Mouse (Mus musculus): ENCODE results near the gene Clhc1. TPM values are rescaled to one million over a fixed set of nuclear protein-coding genes. Genes with fewer than 3 reads are reported as not detected.

The Clhc1 gene
- total RNA-seq, 4 experiments from 2014 or later: not detected

DNA sequence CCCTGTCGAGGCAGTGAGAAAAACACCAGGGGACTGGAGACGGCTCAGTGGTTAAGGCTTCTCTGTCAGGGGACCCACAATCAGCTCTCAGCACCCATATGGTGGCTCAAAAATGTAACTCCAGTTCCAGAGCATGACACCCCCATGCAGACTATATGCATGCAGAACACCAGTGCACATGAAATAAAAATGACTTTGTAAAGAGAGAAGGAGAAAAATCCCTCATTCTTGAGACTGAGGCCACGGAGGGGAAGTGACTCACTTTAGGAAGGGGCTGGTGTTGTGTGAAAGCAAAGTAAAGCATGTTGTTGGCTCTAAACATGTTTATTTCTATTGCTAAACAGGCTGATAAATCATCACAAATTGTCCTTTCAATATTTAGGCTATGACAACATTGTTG is 13.2 kb downstream of the Clhc1 start:
- no peak for DNase-seq (ENCODE audit: low spot score in 2 of 2)

DNA sequence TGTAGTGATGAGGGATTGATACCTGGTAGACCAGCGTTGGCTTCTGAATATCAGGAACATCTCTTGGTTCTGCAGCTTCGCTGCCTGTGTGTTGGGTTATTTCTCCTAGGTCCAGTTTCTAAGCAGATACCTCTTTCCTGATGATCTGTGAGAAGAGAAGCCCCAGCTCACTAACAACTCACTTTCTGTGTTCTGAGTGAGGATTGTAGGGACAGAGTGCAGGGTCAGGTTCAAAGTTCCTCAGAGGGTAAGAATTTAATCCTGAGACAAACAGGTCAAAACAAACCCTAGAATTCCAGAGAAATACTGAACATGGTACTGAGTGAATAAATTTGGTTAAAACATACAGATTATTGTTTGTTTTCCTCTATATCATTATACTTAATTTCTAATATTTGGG is 15.7 kb downstream of the Clhc1 start:
- DNase-seq (ENCODE audit: low spot score in 2 of 2): no peak

GRCm38 (mm10) chr11:29571536-29571935 is 23.8 kb downstream of the Clhc1 start:
- no peak for DNase-seq (ENCODE audit: low spot score in 2 of 2)

GRCm38 (mm10) chr11:29572656-29573055 is 24.9 kb downstream of the Clhc1 start:
- DNase-seq (ENCODE audit: low spot score in 2 of 2): no peak

- DNase-seq (ENCODE audit: low spot score in 2 of 2): no peak
These were observed 31.9 kb downstream of the Clhc1 start for GRCm38 (mm10) chr11:29579610-29580009.

- no peak for DNase-seq (ENCODE audit: low spot score in 2 of 2)
These were observed 47.5 kb downstream of the Clhc1 start for GRCm38 (mm10) chr11:29595217-29595616.

DNA sequence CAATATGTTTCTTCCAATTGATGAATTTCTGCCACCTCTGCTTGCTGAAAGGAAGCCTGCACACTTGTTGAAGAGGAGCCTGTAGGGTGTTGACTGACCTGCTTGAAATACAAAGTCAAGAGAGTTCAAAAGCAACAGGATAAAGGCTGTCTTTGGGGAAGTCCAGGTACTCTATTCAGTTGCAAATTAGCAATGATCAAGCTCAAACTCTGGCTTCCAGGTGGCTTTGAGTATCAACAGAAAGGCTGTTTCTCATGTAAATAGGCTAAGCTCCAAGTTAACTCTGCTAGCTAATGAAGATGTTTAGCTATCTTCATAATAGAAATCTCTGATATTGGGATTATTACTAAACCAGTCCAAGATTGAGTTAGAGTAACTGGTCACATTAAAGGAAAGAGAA is 49.4 kb downstream of the Clhc1 start:
- DNase-seq (ENCODE audit: low spot score in 2 of 2): no peak

- DNase-seq (ENCODE audit: low spot score in 2 of 2): no peak
These were observed 51.2 kb downstream of the Clhc1 start for GRCm38 (mm10) chr11:29599000-29599399.

DNA sequence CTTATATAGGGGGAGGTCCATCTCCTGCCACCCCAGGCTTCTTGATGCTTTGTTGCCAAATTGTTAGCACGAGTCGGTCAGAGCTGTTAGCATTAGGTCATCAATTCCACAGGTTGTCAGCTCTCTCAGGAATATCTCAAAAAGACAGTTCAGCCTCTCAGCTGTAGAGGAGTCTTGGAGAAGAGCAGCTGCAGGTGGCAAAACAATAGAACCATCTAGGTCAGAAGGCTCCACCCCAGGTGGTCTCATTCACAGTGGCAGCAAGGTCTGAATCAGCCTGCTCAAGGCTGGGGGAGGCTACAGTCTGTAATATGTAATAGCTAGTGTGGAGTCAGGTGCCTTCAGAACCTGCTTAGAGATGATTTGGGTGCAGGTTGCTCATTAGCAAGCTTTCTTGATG is 55.8 kb downstream of the Clhc1 start:
- DNase-seq (ENCODE audit: low spot score in 2 of 2): no peak

DNA sequence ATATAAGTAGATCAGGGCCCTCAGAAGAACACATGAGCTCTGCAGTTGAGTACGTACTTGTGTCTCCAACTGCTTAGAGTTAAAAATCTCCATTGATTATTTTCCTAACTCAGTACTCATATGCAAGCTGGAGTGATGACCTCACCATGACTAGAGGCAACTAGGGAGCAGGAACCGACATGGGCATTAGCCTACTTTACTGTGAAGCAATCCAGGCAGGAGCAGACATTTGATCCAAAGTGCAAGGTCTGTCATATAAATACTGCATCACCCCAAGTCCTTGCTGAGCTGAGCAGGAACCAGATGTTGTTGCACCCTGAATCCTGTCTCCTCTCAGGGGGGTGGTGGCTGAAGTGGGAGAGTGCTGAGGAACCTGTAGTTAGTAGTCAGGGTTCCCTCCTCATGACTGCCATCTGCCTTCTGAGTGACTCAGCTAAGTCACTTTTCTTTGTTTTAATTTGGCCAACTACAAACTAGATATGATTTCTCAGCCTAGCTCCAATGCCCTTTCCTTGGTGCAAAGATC is 59.8 kb downstream of the Clhc1 start:
- no peak for DNase-seq (ENCODE audit: low spot score in 2 of 2)

GRCm38 (mm10) chr11:29609756-29610468 is 62.2 kb downstream of the Clhc1 start:
- no peak for DNase-seq (ENCODE audit: low spot score in 2 of 2)

- DNase-seq (ENCODE audit: low spot score in 2 of 2): no peak
These were observed 64.3 kb downstream of the Clhc1 start for GRCm38 (mm10) chr11:29612007-29612406.

DNA sequence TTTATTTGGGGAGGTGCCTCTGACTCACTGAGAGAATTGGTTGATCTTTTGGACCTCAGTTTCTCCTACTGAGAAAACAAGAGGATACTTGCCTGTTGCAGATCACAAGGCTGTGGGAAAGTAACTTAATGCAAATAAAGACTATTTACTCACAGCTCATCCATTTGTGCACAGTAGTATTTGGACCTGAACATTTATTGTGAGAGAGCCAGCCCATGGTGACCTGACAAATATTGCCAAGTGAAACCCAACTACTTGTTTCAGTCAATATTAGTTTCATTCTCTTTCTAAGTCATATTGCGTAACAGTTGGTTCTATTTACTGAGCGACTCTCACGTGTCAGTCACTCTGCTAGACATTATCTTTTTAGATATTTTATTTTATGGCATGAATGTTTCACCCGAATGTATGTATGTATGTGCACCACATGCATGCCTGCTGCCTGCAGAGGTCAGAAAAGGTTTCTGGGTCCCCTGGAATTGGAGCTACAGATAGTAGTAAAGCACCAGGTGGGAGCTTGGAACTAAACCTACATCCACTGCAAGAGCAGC is 65.5 kb downstream of the Clhc1 start:
- DNase-seq (ENCODE audit: low spot score in 2 of 2): no peak

DNA sequence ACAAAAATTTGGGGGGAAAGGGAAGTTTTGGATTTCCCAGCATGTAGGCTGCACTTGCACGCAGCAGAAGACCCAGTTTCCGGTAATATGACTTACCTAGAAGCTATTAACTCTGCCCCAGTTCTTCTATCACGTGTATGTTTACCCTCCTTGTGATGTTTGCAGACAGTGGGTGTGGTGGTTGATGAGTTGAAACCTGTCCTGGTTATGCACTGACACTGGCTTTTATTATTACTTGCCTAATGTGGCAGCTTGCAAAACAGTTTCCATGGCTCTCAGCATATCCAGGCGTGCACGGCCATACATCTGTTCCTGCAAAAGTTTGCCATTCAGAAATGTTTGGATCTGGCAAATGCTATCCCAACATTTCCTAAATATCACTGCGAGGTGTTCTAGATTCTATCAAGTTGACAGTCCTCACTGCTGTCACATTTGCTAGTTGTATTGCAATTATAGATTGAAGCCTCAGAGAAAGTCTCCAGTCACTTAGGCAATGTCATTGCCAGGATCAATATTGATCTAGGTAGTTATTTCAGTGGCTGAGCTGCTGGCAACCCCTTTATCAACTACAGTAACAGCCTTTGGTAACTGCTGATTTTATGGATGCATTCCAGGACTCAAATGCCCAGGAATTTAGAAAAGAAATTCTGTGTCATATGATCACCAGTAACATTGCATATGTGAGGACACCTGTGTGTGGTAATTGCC is 66.6 kb downstream of the Clhc1 start:
- no peak for DNase-seq (ENCODE audit: low spot score in 2 of 2)

DNA sequence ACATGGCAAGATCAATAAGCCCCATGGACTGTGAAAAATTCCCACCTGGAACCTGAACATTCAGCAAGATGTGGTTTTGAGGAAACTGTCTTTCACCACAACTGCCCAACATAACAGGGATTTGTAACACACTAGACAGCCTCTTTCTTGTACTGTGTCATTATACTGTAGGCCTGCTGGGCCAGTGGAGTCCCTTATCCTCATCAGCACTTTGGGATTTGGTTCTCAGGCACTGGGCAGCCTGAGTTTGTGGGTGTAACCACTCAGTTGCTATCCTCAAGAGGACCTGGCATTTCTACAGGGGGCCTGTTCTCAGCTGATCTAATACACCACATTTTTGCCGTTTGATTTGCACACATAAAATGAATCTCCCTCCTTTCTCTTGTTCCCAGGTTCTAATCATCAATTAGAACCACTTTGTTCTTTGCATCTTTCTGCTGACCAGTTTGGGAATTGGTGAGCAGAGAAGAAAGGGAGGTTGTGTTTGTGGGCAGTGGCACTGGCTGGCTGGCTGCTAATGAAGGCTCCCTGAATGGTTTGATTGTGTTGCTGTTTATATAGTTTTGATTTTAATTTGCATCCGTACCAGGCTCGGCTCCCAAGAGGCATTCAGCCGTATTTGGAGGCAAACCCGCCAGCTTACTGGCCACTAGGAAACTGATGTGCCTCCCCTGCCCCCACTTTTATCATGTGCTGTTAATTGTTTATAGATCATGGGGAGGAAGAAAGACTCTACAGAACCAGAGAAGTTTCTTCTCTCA is 74.5 kb downstream of the Clhc1 start:
- DNase-seq (ENCODE audit: low spot score in 2 of 2): no peak

DNA sequence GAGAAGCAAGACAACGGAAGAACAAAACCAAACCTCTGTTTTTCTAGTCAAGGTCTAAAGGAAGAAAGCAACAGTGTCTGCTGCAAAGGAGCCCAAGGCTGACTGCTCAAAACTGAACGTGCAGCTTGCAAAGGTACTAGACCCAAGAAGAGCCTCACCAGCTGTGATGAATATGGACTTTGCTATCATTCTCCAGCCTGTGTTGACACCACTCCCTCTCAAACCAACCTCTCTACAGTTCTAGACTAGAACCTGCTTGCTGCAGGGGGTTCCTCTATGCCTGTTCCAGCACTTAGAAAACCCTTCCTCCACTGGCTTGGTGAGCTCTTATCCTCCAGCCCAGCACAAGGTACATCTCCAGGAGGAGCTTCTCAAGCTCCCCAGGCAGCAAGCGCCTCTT is 75.6 kb downstream of the Clhc1 start:
- DNase-seq (ENCODE audit: low spot score in 2 of 2): no peak

- no peak for DNase-seq (ENCODE audit: low spot score in 2 of 2)
These were observed 78.8 kb downstream of the Clhc1 start for GRCm38 (mm10) chr11:29626541-29626940.

DNA sequence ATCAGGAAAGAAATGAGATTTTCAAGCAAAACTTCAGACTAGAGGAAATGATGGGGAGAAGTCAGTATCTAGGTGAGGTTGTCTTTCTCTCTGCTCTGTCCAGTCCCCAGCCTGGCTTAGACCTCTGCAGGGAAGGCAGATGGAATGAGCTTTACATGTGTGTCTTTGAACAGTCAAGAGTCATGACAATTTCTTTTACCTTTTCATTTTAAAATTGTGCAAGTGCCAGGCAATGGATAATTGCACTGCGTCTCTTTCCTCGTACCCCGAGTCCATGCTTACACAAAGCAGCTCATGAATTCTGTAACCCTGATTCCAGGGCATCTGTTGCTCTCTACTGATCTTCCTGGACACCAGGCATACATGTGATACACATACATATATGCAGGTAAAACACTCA is 80.0 kb downstream of the Clhc1 start:
- DNase-seq (ENCODE audit: low spot score in 2 of 2): no peak
